Mouse (Mus musculus): ENCODE data around the gene Rnasel. TPM values are rescaled to one million over a fixed set of nuclear protein-coding genes. Genes with fewer than 3 reads are reported as not detected.
A peak's percentile ranks its signal among the peaks of the same experiment; 100 is the strongest.

Rnasel gene
- 14.3 and 14.8 TPM in 2 replicates for polyA plus RNA-seq (2015; fragmentation: Nextera tagmentation; extraction: Ambion mirVana)

GRCm38 (mm10) chr1:153749211-153749801 lies at the start of gene Rnasel:
Gene Rnasel (plus strand): TSS chr1:153749426.
- WGBS, result 2% methylated on average over 18 of the region's 18 CpGs
- Histone ChIP-seq H3K9ac (peak within 1 kb of the TSS; percentile 46), H3K27me3 (no peaks in the 10 kb centered on the region), H3K36me3 (no peaks in the 10 kb centered on the region), H3K9me3 (replicated peaks) (no peaks in the 10 kb centered on the region), H3K4me1 (peaks cover 25% of the 10 kb centered on the region), H3K4me3 (replicated peaks) (peak within 1 kb of the TSS; percentile 49), H3K27ac (replicated peaks) (peak within 1 kb of the TSS; percentile 44), H3K4me2 (replicated peaks) (peak within 1 kb of the TSS; percentile 52)
- 0 out of 2 replicates have a peak, but pooled peaks have one; percentile 45 for ATAC-seq (ENCODE audit: insufficient number of reproducible peaks, low FRiP score, low TSS enrichment, low read depth)

GRCm38 (mm10) chr1:153700448-153701063 lies 48.7 kb upstream of the Rnasel start:
- 58% methylated on average over 11 of the region's 11 CpGs for WGBS

GRCm38 (mm10) chr1:153701461-153701860 lies 47.8 kb upstream of the Rnasel start:
- H3K4me2 ChIP-seq (replicated peaks), result no peak overlapping the region
- H3K27me3 ChIP-seq, result no peaks in the 10 kb centered on the region
- H3K4me1 ChIP-seq, result peaks cover 42% of the 10 kb centered on the region
- no peak overlapping the region for H3K4me3 ChIP-seq (replicated peaks)
- H3K36me3 ChIP-seq, result no peaks in the 10 kb centered on the region
- no peak overlapping the region for H3K27ac ChIP-seq (replicated peaks)
- no peak overlapping the region for H3K9ac ChIP-seq
- ATAC-seq (ENCODE audit: insufficient number of reproducible peaks, low FRiP score, low TSS enrichment, low read depth), result no peak
- H3K9me3 ChIP-seq (replicated peaks), result no peaks in the 10 kb centered on the region
- 95% methylated on average over 1 of the region's 1 CpGs for WGBS

More at GRCm38 (mm10) chr1:153700448-153701063, 48.7 kb upstream of the Rnasel start:
- no peaks in the 10 kb centered on the region for H3K9me3 ChIP-seq (replicated peaks)
- H3K4me1 ChIP-seq, result peaks cover 42% of the 10 kb centered on the region
- H3K27ac ChIP-seq (replicated peaks), result no peak overlapping the region; the same call in 1 of the 2 replicates
- no peak overlapping the region for H3K4me3 ChIP-seq (replicated peaks)
- no peak overlapping the region for H3K9ac ChIP-seq
- H3K36me3 ChIP-seq, result no peaks in the 10 kb centered on the region
- no peaks in the 10 kb centered on the region for H3K27me3 ChIP-seq
- no peak for ATAC-seq (ENCODE audit: insufficient number of reproducible peaks, low FRiP score, low TSS enrichment, low read depth)
- H3K4me2 ChIP-seq (replicated peaks), result no peak overlapping the region

GRCm38 (mm10) chr1:153702166-153702852 lies 46.9 kb upstream of the Rnasel start:
- Histone ChIP-seq H3K4me2 (replicated peaks) (no peak overlapping the region), H3K27me3 (no peaks in the 10 kb centered on the region), H3K9ac (no peak overlapping the region), H3K4me1 (peaks cover 42% of the 10 kb centered on the region), H3K36me3 (no peaks in the 10 kb centered on the region), H3K27ac (replicated peaks) (no peak overlapping the region), H3K4me3 (replicated peaks) (no peak overlapping the region), H3K9me3 (replicated peaks) (no peaks in the 10 kb centered on the region)
- WGBS, result 48% methylated on average over 8 of the region's 8 CpGs
- ATAC-seq (ENCODE audit: insufficient number of reproducible peaks, low FRiP score, low TSS enrichment, low read depth), result no peak

- Histone ChIP-seq H3K4me3 (replicated peaks) (no peak overlapping the region), H3K4me2 (replicated peaks) (no peak overlapping the region), H3K4me1 (peaks cover 42% of the 10 kb centered on the region), H3K27ac (replicated peaks) (no peak overlapping the region; the same call in 1 of the 2 replicates), H3K9me3 (replicated peaks) (no peaks in the 10 kb centered on the region), H3K27me3 (no peaks in the 10 kb centered on the region), H3K9ac (no peak overlapping the region), H3K36me3 (no peaks in the 10 kb centered on the region)
- no peak for ATAC-seq (ENCODE audit: insufficient number of reproducible peaks, low FRiP score, low TSS enrichment, low read depth)
- WGBS, result 42% methylated on average over 8 of the region's 8 CpGs
Measured at GRCm38 (mm10) chr1:153702853-153703410, 46.3 kb upstream of the Rnasel start.

- Histone ChIP-seq H3K9ac (no peak overlapping the region), H3K27me3 (no peaks in the 10 kb centered on the region), H3K9me3 (replicated peaks) (no peaks in the 10 kb centered on the region), H3K4me3 (replicated peaks) (no peak overlapping the region), H3K36me3 (no peaks in the 10 kb centered on the region), H3K4me2 (replicated peaks) (0 out of 2 replicates have a peak overlapping the region, but pooled peaks have one; percentile 6), H3K4me1 (peaks cover 38% of the 10 kb centered on the region), H3K27ac (replicated peaks) (no peak overlapping the region)
- ATAC-seq (ENCODE audit: insufficient number of reproducible peaks, low FRiP score, low TSS enrichment, low read depth), result peak; percentile 37; the same call in 1 of the 2 replicates
- 8% methylated on average over 12 of the region's 12 CpGs for WGBS
Measured at GRCm38 (mm10) chr1:153703445-153703991, 45.7 kb upstream of the Rnasel start.

- ATAC-seq (ENCODE audit: insufficient number of reproducible peaks, low FRiP score, low TSS enrichment, low read depth), result no peak
Measured at GRCm38 (mm10) chr1:153704174-153704573, 45.1 kb upstream of the Rnasel start.

GRCm38 (mm10) chr1:153704996-153705395 lies 44.2 kb upstream of the Rnasel start:
- H3K4me1 ChIP-seq, result peaks cover 32% of the 10 kb centered on the region
- H3K27ac ChIP-seq (replicated peaks), result no peak overlapping the region
- H3K9me3 ChIP-seq (replicated peaks), result no peaks in the 10 kb centered on the region
- WGBS, result 36% methylated on average over 3 of the region's 3 CpGs
- H3K4me3 ChIP-seq (replicated peaks), result no peak overlapping the region
- H3K36me3 ChIP-seq, result no peaks in the 10 kb centered on the region
- H3K27me3 ChIP-seq, result no peaks in the 10 kb centered on the region
- no peak overlapping the region for H3K9ac ChIP-seq
- H3K4me2 ChIP-seq (replicated peaks), result no peak overlapping the region
- no peak for ATAC-seq (ENCODE audit: insufficient number of reproducible peaks, low FRiP score, low TSS enrichment, low read depth)

More at GRCm38 (mm10) chr1:153704174-153704573, 45.1 kb upstream of the Rnasel start:
- no peak overlapping the region for H3K9ac ChIP-seq
- H3K4me3 ChIP-seq (replicated peaks), result no peak overlapping the region
- no peaks in the 10 kb centered on the region for H3K36me3 ChIP-seq
- H3K27ac ChIP-seq (replicated peaks), result no peak overlapping the region; the same call in 1 of the 2 replicates
- no peaks in the 10 kb centered on the region for H3K9me3 ChIP-seq (replicated peaks)
- WGBS, result 14% methylated on average over 7 of the region's 7 CpGs
- peaks cover 35% of the 10 kb centered on the region for H3K4me1 ChIP-seq
- H3K4me2 ChIP-seq (replicated peaks), result no peak overlapping the region
- no peaks in the 10 kb centered on the region for H3K27me3 ChIP-seq

GRCm38 (mm10) chr1:153708626-153709025 lies 40.6 kb upstream of the Rnasel start:
- no peak for ATAC-seq (ENCODE audit: insufficient number of reproducible peaks, low FRiP score, low TSS enrichment, low read depth)
- Histone ChIP-seq H3K36me3 (no peaks in the 10 kb centered on the region), H3K27me3 (no peaks in the 10 kb centered on the region), H3K9ac (no peak overlapping the region), H3K4me2 (replicated peaks) (no peak overlapping the region), H3K4me1 (peaks cover 15% of the 10 kb centered on the region), H3K27ac (replicated peaks) (no peak overlapping the region), H3K4me3 (replicated peaks) (no peak overlapping the region), H3K9me3 (replicated peaks) (no peaks in the 10 kb centered on the region)
- WGBS, result 84% methylated on average over 5 of the region's 5 CpGs

- no peak overlapping the region for H3K4me3 ChIP-seq (replicated peaks)
- WGBS, result 50% methylated on average over 5 of the region's 5 CpGs
- H3K4me2 ChIP-seq (replicated peaks), result no peak overlapping the region
- no peaks in the 10 kb centered on the region for H3K27me3 ChIP-seq
- H3K9ac ChIP-seq, result no peak overlapping the region
- no peak overlapping the region for H3K27ac ChIP-seq (replicated peaks)
- H3K4me1 ChIP-seq, result peaks cover 7% of the 10 kb centered on the region
- H3K9me3 ChIP-seq (replicated peaks), result no peaks in the 10 kb centered on the region
- H3K36me3 ChIP-seq, result no peaks in the 10 kb centered on the region
- no peak for ATAC-seq (ENCODE audit: insufficient number of reproducible peaks, low FRiP score, low TSS enrichment, low read depth)
Measured at GRCm38 (mm10) chr1:153709451-153709850, 39.8 kb upstream of the Rnasel start.

Measured in embryonic facial prominence, embryonic 15.5 days (tissue).